Mouse (Mus musculus) midbrain, embryonic 14.5 days (tissue): Measurements from ENCODE around the gene Cdc42se1. TPM values are rescaled to one million over a fixed set of nuclear protein-coding genes. Genes with fewer than 3 reads are reported as not detected.

ENCODE experiments used
- ATAC-seq: fragments of 200-750 bp; cut with Nextera tagmentation; 2 replicates; pipeline ENCODE4 v1.8.0; 2017; ENCODE audit warnings: moderate number of reproducible peaks, moderate library complexity; ENCODE audit not compliant: low FRiP score, low TSS enrichment
- DNase-seq: peaks from one replicate; pipeline ENCODE4 v3.0.0-alpha.2; 2015
- H3K27ac ChIP-seq: fragments of 300-500 bp; sonication (generic); replicated peaks from 2 replicates; pipeline ENCODE4 v1.5.1; 2014; ENCODE audit warnings: mild to moderate bottlenecking, low read depth, low read length, moderate library complexity
- H3K27me3 ChIP-seq: fragments of 300-500 bp; sonication (generic); 2 replicates; pipeline ENCODE4 v1.6.1; 2014; ENCODE audit warnings: low read length, control low read depth, mixed read lengths; ENCODE audit not compliant: control insufficient read depth, insufficient read depth
- H3K36me3 ChIP-seq: fragments of 300-500 bp; sonication (generic); 2 replicates; pipeline ENCODE4 v1.6.1; 2014; ENCODE audit warnings: low read length, control low read depth; ENCODE audit not compliant: control insufficient read depth, insufficient read depth
- H3K4me1 ChIP-seq: fragments of 300-500 bp; sonication (generic); 2 replicates; pipeline ENCODE4 v1.6.1; 2014; ENCODE audit warnings: mild to moderate bottlenecking, antibody characterized with exemption, low read length, control low read depth; ENCODE audit not compliant: control insufficient read depth, insufficient read depth
- H3K4me2 ChIP-seq: fragments of 300-500 bp; sonication (generic); 2 replicates; pipeline ENCODE4 v1.6.1; 2014; ENCODE audit warnings: mild to moderate bottlenecking, low read length, moderate library complexity
- H3K4me3 ChIP-seq: fragments of 300-500 bp; sonication (generic); replicated peaks from 2 replicates; pipeline ENCODE4 v1.5.1; 2014; ENCODE audit warnings: low read depth, low read length
- H3K9ac ChIP-seq: fragments of 300-500 bp; sonication (generic); replicated peaks from 2 replicates; pipeline ENCODE4 v1.6.1; 2014; ENCODE audit warnings: mild to moderate bottlenecking, low read length, moderate library complexity
- H3K9me3 ChIP-seq: fragments of 300-500 bp; sonication (generic); 2 replicates; pipeline ENCODE4 v1.6.1; 2016; ENCODE audit warnings: low read length, control low read depth, mixed read lengths; ENCODE audit not compliant: control insufficient read depth
- WGBS: fragments of 180-500 bp; shearing (Covaris S2); extraction: QIAGEN DNeasy Blood & Tissue Kit; methylation state at CpG from one replicate; pipeline ENCODE4 v1.1.7; 2014; 5-methylcytosine and 5-hydroxymethylcytosine counted together
- polyA plus RNA-seq: library from polyadenylated mRNA; unstranded; fragments of >200 nt; fragmentation: Nextera tagmentation; extraction: Ambion mirVana; gene quantifications from 2 replicates; pipeline ENCODE4 v1.2.1, GENCODE M21; 2014

The Cdc42se1 gene
- polyA plus RNA-seq, 1 experiment from 2014 or later = 64.5 TPM

GRCm38 (mm10) chr3:95273471-95273870, 44.9 kb downstream of the Cdc42se1 start:
- Histone ChIP-seq H3K4me2 (no peak overlapping the region), H3K4me3 (no peak overlapping the region), H3K9ac (no peak overlapping the region), H3K27ac (no peak overlapping the region), H3K36me3 (0 out of 2 replicates have a peak, but pooled peaks cover 4% of the 10 kb centered on the region), H3K27me3 (no peaks in the 10 kb centered on the region), H3K9me3 (no peaks in the 10 kb centered on the region), H3K4me1 (no peaks in the 10 kb centered on the region)
- no peak for DNase-seq
- ATAC-seq = no peak
- 96% methylated on average over 5 of the region's 5 CpGs for WGBS

- Histone ChIP-seq H3K4me2 (no peak overlapping the region), H3K36me3 (no peaks in the 10 kb centered on the region), H3K27me3 (no peaks in the 10 kb centered on the region), H3K9me3 (no peaks in the 10 kb centered on the region), H3K4me1 (no peaks in the 10 kb centered on the region), H3K4me3 (no peak overlapping the region), H3K27ac (no peak overlapping the region), H3K9ac (no peak overlapping the region)
- no peak for DNase-seq
- 94% methylated on average over 4 of the region's 4 CpGs for WGBS
- no peak for ATAC-seq
Measured at GRCm38 (mm10) chr3:95274453-95274852, 45.9 kb downstream of the Cdc42se1 start.

GRCm38 (mm10) chr3:95275161-95275560, 46.6 kb downstream of the Cdc42se1 start:
- WGBS = 86% methylated on average over 6 of the region's 6 CpGs
- ATAC-seq = no peak

GRCm38 (mm10) chr3:95276428-95276934, 47.9 kb downstream of the Cdc42se1 start:
- no peaks in the 10 kb centered on the region for H3K27me3 ChIP-seq
- no peak overlapping the region for H3K4me2 ChIP-seq
- 87% methylated on average over 5 of the region's 5 CpGs for WGBS
- DNase-seq (no peak), ATAC-seq (no peak)
- H3K9me3 ChIP-seq = no peaks in the 10 kb centered on the region
- 0 out of 2 replicates have a peak, but pooled peaks cover 7% of the 10 kb centered on the region for H3K4me1 ChIP-seq
- H3K4me3 ChIP-seq = no peak overlapping the region
- H3K9ac ChIP-seq = no peak overlapping the region
- no peak overlapping the region for H3K27ac ChIP-seq
- H3K36me3 ChIP-seq = no peaks in the 10 kb centered on the region

More at GRCm38 (mm10) chr3:95275161-95275560, 46.6 kb downstream of the Cdc42se1 start:
- H3K4me2 ChIP-seq = no peak overlapping the region
- no peaks in the 10 kb centered on the region for H3K36me3 ChIP-seq
- no peak overlapping the region for H3K9ac ChIP-seq
- no peak overlapping the region for H3K4me3 ChIP-seq
- H3K9me3 ChIP-seq = no peaks in the 10 kb centered on the region
- H3K27me3 ChIP-seq = no peaks in the 10 kb centered on the region
- H3K4me1 ChIP-seq = no peaks in the 10 kb centered on the region
- no peak overlapping the region for H3K27ac ChIP-seq
- DNase-seq = no peak

GRCm38 (mm10) chr3:95277149-95277551, 48.6 kb downstream of the Cdc42se1 start:
- Histone ChIP-seq H3K27me3 (no peaks in the 10 kb centered on the region), H3K9me3 (no peaks in the 10 kb centered on the region), H3K4me3 (no peak overlapping the region), H3K9ac (no peak overlapping the region), H3K4me1 (peaks cover 8% of the 10 kb centered on the region; the same call in 1 of the 2 replicates), H3K27ac (no peak overlapping the region), H3K4me2 (no peak overlapping the region), H3K36me3 (no peaks in the 10 kb centered on the region)
- DNase-seq (no peak), ATAC-seq (no peak)
- 89% methylated on average over 1 of the region's 1 CpGs for WGBS

- ATAC-seq (no peak), DNase-seq (peak; percentile 61)
- Histone ChIP-seq H3K36me3 (no peaks in the 10 kb centered on the region), H3K4me1 (peaks cover 28% of the 10 kb centered on the region), H3K27me3 (no peaks in the 10 kb centered on the region), H3K27ac (peak overlapping the region; percentile 94), H3K9me3 (no peaks in the 10 kb centered on the region), H3K9ac (peak overlapping the region; percentile 76), H3K4me3 (peak overlapping the region; percentile 68), H3K4me2 (peak overlapping the region; percentile 90)
- WGBS = 30% methylated on average over 8 of the region's 8 CpGs
Measured at GRCm38 (mm10) chr3:95280747-95281146, 52.2 kb downstream of the Cdc42se1 start.

- WGBS = 1% methylated on average over 53 of the region's 53 CpGs
- peak within 1 kb of the TSS; percentile 76 for H3K9ac ChIP-seq
- H3K36me3 ChIP-seq = no peaks in the 10 kb centered on the region
- DNase-seq = peak; percentile 99
- H3K4me2 ChIP-seq = peak within 1 kb of the TSS; percentile 90
- H3K27me3 ChIP-seq = no peaks in the 10 kb centered on the region
- H3K4me3 ChIP-seq = peak within 1 kb of the TSS; percentile 68
- ATAC-seq = peak; percentile 92
- peak within 1 kb of the TSS; percentile 94 for H3K27ac ChIP-seq
- no peaks in the 10 kb centered on the region for H3K9me3 ChIP-seq
- H3K4me1 ChIP-seq = peaks cover 28% of the 10 kb centered on the region
Measured at GRCm38 (mm10) chr3:95281216-95282126, 52.9 kb downstream of the Cdc42se1 start, which contains the start of the genes Mindy1 and Prune1. Gene Mindy1, plus strand, starts transcription at chr3:95281345. Gene Prune1, minus strand, starts transcription at chr3:95282076.

GRCm38 (mm10) chr3:95282381-95282864, 53.9 kb downstream of the Cdc42se1 start:
- H3K36me3 ChIP-seq = peaks cover 1% of the 10 kb centered on the region; the same call in 1 of the 2 replicates
- H3K4me2 ChIP-seq = peak overlapping the region; percentile 90
- no peaks in the 10 kb centered on the region for H3K27me3 ChIP-seq
- DNase-seq (peak; percentile 52), ATAC-seq (no peak)
- H3K4me1 ChIP-seq = peaks cover 28% of the 10 kb centered on the region
- peak overlapping the region; percentile 76 for H3K9ac ChIP-seq
- H3K9me3 ChIP-seq = no peaks in the 10 kb centered on the region
- peak overlapping the region; percentile 94 for H3K27ac ChIP-seq
- H3K4me3 ChIP-seq = peak overlapping the region; percentile 68
- WGBS = under 1% methylated on average over 11 of the region's 11 CpGs
